Mouse (Mus musculus) lung, postnatal 25 days (tissue): ENCODE measurements around the gene Atp2c1.
A peak's percentile ranks its signal among the peaks of the same experiment; 100 is the strongest.

ENCODE experiments used
- DNase-seq: peaks from one replicate; pipeline ENCODE4 v3.0.0; 2022; ENCODE audit warnings: low spot score

Atp2c1 gene

DNA sequence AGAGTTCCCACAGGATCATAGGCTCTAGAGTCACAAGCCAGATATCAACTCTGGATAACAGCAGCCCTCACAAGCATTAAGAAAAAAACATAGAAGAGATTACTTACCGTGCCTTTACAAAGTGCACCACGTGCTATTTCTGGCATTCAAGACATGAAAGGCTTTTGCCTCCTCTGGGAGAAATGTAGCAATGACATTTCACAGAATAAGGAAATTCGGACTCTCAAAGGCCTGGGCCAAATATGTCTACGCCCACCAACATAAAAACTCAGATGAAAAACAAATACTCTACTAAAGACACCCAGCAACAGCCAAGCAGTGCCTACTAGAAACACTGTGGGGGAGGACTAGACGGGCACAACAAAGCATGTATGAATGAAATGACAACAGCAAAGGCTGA is 38.8 kb downstream of the Atp2c1 start:
- DNase-seq: peak; percentile 36

DNA sequence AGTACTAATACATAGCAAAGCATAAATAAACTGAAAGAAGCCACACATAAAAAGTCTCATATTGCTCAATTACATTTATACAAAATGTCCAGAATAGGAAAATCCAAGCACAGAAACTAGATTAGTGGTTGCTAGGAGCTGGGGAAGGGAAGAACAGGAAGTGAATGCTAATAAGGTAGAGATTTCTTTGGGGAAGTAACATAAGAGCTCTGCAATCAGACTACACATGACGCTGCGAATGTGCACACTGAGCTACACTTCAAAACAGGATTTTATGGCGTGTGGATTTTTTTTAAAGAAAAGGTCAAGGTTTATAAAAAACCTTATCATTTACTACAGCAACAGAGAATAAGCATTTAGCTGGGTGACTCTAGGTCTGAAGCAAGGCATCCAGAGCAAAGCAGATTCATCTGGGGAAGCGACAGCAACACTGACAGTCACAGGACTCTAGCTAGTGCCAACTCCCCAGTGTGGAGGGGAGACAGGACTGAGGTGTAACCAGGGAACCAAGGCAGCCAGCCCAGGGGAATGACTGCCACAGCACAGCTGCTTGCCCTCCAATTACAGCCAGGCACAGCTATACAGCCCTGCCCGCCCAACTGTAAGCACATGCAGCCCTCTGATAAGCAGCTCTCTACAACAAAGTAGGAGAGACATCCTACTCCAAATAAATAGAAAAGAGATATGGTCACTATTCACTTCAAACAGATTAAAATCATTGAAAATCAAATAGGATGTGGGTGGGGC is 42.6 kb downstream of the Atp2c1 start:
- DNase-seq: no peak

DNA sequence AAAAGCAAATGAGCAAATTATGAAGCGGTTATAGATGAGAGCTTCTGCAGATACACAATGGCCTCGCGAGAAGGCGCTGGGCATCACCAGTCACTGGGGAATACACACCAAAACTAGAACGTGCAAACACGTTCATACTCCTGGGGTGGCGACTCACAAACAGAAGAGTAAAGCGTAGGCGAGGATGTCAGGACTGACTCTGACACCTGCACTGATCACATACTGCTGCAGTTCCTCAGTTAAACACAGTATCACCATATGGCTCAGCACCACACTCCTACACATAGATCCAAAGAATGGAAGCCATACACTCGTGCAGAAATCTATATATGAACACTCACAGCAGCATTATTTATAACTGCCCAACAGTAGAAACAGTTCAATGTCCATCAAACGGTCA is 43.2 kb downstream of the Atp2c1 start:
- DNase-seq: no peak

- no peak for DNase-seq
These were observed 44.2 kb downstream of the Atp2c1 start for GRCm38 (mm10) chr9:105482715-105483510.

GRCm38 (mm10) chr9:105482070-105482469 is 45.0 kb downstream of the Atp2c1 start:
- no peak for DNase-seq

DNA sequence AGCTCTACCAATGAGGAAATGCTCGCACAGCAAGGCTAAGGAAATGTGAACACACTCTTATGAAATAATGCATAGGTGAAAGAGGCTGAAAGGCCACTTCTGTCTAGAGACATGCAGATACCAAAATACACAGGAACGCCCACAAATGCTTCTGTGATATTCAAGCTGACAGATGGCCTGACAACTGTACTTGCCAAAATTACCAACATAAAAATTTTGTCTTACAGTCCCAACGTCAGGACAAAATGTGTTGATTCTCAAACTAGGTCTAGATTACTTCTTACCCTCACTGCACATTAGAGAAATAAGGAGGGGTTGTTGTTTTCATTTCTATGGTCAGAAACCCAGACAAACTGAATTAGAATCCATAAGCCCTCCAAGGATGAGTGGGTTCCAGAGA is 51.0 kb downstream of the Atp2c1 start:
- no peak for DNase-seq

- no peak for DNase-seq
These were observed 52.2 kb downstream of the Atp2c1 start for GRCm38 (mm10) chr9:105474910-105475309.

GRCm38 (mm10) chr9:105467787-105468186 is 59.3 kb downstream of the Atp2c1 start:
- no peak for DNase-seq

DNA sequence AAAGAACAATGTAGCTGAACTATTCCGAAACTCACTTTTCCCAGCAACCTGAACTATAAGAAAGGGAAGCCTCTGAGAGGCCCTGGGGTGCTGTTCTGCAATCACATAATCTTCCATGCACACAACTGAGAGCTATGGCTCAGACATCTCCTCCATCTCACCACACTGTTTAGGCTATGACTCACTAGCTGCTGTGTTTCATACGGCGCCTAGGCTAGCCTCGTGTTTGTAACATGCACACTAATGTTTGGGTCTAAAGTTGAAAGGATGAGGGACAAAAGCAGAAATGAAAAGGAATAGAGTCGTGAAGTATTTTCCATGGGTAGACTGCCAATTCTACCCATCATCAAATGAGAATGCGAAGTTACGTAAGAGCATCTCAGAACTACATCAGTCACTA is 65.6 kb downstream of the Atp2c1 start:
- no peak for DNase-seq

DNA sequence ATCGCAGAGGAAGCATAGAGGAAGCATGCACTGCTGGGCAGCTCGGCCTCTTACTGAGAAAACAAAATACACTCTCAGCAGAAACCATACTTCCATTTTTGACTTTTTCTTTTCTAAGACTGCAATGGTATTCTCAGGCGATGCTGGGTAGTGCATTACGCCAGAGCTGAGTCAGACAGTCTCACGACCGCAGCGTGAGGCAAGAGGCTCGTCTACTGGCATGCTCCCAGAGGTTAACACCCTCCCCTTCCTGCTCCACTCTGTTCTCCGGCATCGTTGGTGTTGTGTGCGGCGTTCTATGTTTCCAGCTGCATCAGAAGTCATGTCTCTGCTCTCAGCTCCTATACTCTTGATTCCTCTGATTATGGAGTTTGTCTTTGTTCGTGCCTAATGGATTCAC is 68.1 kb downstream of the Atp2c1 start:
- DNase-seq: no peak

DNA sequence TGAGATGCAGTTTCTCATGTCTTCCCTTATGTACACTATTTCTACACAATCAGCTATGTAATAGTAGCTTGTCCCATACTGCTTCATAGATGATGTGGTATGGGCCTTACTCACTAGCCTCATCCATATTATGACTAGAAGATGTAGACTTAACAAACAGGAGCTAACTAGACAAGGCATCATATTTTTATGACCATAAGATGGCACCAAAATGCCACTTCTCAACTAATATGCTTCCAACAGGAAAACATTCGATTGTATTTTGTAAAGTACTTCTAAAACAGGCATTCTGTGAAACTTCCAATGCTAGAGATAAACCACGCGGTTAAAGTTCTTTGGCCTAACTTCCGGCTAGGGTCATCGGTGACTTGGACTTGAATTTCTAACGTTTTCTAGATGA is 118.6 kb downstream of the Atp2c1 start:
- DNase-seq: no peak

GRCm38 (mm10) chr9:105395218-105395627 is 131.9 kb downstream of the Atp2c1 start, which contains the start of the genes Aste1 and Nek11:
Gene Aste1, plus strand, starts transcription at chr9:105395392.
Gene Nek11, minus strand, starts transcription at chr9:105395524.
- DNase-seq: peak; percentile 95

GRCm38 (mm10) chr9:105394720-105395119 is 132.4 kb downstream of the Atp2c1 start:
- no peak for DNase-seq

DNA sequence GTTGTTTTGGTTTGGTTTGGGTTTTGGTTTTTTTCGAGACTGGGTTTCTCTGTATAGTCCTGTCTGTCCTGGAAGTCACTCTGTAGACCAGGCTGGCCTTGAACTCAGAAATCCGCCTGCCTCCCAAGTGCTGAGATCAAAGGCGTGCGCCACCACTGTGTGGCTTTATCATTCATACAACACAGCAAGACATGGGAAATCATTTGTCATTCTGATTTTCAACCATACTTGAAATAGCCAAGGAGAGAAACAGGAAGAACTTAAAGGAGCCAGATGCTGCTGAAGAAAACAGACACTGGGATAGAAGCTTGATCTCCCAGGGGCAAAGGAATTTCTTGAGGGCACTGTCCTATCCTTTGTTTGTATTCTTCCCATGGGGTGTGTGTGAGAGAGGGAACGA is 136.5 kb downstream of the Atp2c1 start:
- DNase-seq: no peak

GRCm38 (mm10) chr9:105389289-105389688 is 137.8 kb downstream of the Atp2c1 start:
- peak; percentile 61 for DNase-seq

- DNase-seq: no peak
These were observed 139.7 kb downstream of the Atp2c1 start for GRCm38 (mm10) chr9:105387403-105387802.

- DNase-seq: no peak
These were observed 147.5 kb downstream of the Atp2c1 start for GRCm38 (mm10) chr9:105379533-105380145.

GRCm38 (mm10) chr9:105377622-105378021 is 149.5 kb downstream of the Atp2c1 start:
- no peak for DNase-seq

GRCm38 (mm10) chr9:105376954-105377530 is 150.1 kb downstream of the Atp2c1 start:
- DNase-seq: no peak

- no peak for DNase-seq
These were observed 150.7 kb downstream of the Atp2c1 start for GRCm38 (mm10) chr9:105376411-105376810.

- DNase-seq: no peak
These were observed 152.8 kb downstream of the Atp2c1 start for GRCm38 (mm10) chr9:105374361-105374760.

- no peak for DNase-seq
These were observed 158.5 kb downstream of the Atp2c1 start for GRCm38 (mm10) chr9:105368605-105369004.
